8 mouse cellular contexts compared by ENCODE assay signal in the genomic region with DNA sequence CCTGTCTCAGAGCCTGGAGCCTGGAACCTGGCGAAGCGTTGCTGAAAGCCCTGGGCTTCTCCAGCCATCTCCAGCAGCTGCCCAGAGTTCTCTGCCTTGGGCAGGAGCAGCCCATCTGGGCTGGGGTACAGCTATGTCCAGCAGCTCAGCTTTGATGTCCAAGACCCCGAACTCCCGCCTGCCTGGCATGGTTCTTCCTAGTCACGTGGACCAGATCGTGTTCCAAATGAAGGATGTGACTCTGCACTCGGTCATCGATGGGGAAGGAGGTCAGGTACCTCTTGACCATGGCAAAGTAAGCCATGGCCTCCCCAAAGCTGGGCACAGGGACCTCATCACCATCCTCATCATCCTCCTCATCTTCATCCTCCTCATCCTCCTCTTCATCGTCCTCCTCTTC. TPM values are rescaled to one million over a fixed set of nuclear protein-coding genes. Genes with fewer than 3 reads are reported as not detected.
DNase-seq lines count a peak whose midpoint lies in the region; ATAC-seq and TF ChIP-seq lines count a peak whose summit lies in the region.

No protein-coding gene starts in this region.

- peak overlapping the region; percentile 51 for H3K4me3 ChIP-seq in cerebellum, adult 2 months (replicated peaks; ENCODE audit: insufficient read depth, low read depth, low read length)
- H3K4me3 ChIP-seq in lung, postnatal 0 days (ENCODE audit: low read depth, low read length), result peak overlapping the region; percentile 78
- H3K4me3 ChIP-seq in limb, embryonic 14.5 days (replicated peaks; ENCODE audit: low read length), result peak overlapping the region; percentile 58
- peak overlapping the region; percentile 83 for H3K4me3 ChIP-seq in stomach, embryonic 15.5 days (replicated peaks)

- no peak for ATAC-seq in lung, postnatal 0 days
- no peak for ATAC-seq in limb, embryonic 14.5 days (ENCODE audit: low FRiP score, low read depth)
- ATAC-seq in stomach, embryonic 15.5 days (ENCODE audit: insufficient read depth, low FRiP score, low read depth), result no peak

- no peak for TF ChIP-seq POLR2A in cerebellum, adult 2 months (IDR thresholded peaks at IDR 0.05; ENCODE audit: borderline replicate concordance, insufficient read depth, low read length)
- no peak for TF ChIP-seq POLR2A in limb, embryonic 14.5 days (IDR thresholded peaks at IDR 0.05; ENCODE audit: borderline replicate concordance, extremely low read depth, insufficient read depth, insufficient read length)

- no peak for TF ChIP-seq CTCF in cerebellum, adult 2 months (IDR thresholded peaks at IDR 0.05; ENCODE audit: borderline replicate concordance, insufficient read depth, low read depth, low read length)
- TF ChIP-seq CTCF in lung, postnatal 0 days (IDR thresholded peaks at IDR 0.05), result no peak

- peak in 1 of 2 experiments; percentile 23 for DNase-seq in cerebellum, adult 2 months
- no peak for DNase-seq in cerebellum, adult 8-10 months
- DNase-seq in lung, postnatal 0 days (ENCODE audit: low spot score), result no peak
- DNase-seq in lung, postnatal 25 days (ENCODE audit: low spot score), result no peak
- DNase-seq in limb, embryonic 14.5 days (ENCODE audit: low spot score), result no peak
- no peak for DNase-seq in urinary bladder, adult 2 months (ENCODE audit: low spot score)
- no peak for DNase-seq in adrenal gland, postnatal 36 days

- H3K9me3 ChIP-seq in lung, postnatal 0 days (ENCODE audit: low read length), result no peaks in the 10 kb centered on the region
- no peaks in the 10 kb centered on the region for H3K9me3 ChIP-seq in limb, embryonic 14.5 days (ENCODE audit: control insufficient read depth, low read length)
- H3K9me3 ChIP-seq in stomach, embryonic 15.5 days, result no peaks in the 10 kb centered on the region

- TF ChIP-seq EP300 in lung, postnatal 0 days (IDR thresholded peaks at IDR 0.05), result no peak

- H3K27ac ChIP-seq in cerebellum, adult 2 months (ENCODE audit: insufficient read depth, low read length), result 0 out of 2 replicates have a peak overlapping the region, but pooled peaks have one; percentile 15
- peak overlapping the region; percentile 32; the same call in 1 of the 2 replicates for H3K27ac ChIP-seq in lung, postnatal 0 days (ENCODE audit: low read length)
- no peak overlapping the region for H3K27ac ChIP-seq in limb, embryonic 14.5 days (replicated peaks; ENCODE audit: low read depth, low read length)
- peak overlapping the region; percentile 81 for H3K27ac ChIP-seq in stomach, embryonic 15.5 days

- 20% methylated on average over 9 of the region's 9 CpGs for WGBS in cerebellum, adult 2 months
- WGBS in lung, postnatal 0 days, result 63% methylated on average over 9 of the region's 9 CpGs
- 89% methylated on average over 9 of the region's 9 CpGs for WGBS in limb, embryonic 14.5 days
- 70% methylated on average over 9 of the region's 9 CpGs for WGBS in stomach, embryonic 15.5 days

- no peaks in the 10 kb centered on the region for H3K27me3 ChIP-seq in cerebellum, adult 2 months (ENCODE audit: control insufficient read depth, insufficient read depth, low read length)
- H3K27me3 ChIP-seq in lung, postnatal 0 days (replicated peaks; ENCODE audit: insufficient read depth, low read length), result no peaks in the 10 kb centered on the region
- peaks cover 8% of the 10 kb centered on the region; the same call in 1 of the 2 replicates for H3K27me3 ChIP-seq in limb, embryonic 14.5 days (ENCODE audit: control insufficient read depth, insufficient read depth, low read length)
- H3K27me3 ChIP-seq in stomach, embryonic 15.5 days (replicated peaks), result no peaks in the 10 kb centered on the region

- peak overlapping the region; percentile 95 for H3K4me2 ChIP-seq in lung, postnatal 0 days (replicated peaks; ENCODE audit: low read depth, low read length)
- peak overlapping the region; percentile 96 for H3K4me2 ChIP-seq in limb, embryonic 14.5 days (replicated peaks; ENCODE audit: low read depth, low read length, severe bottlenecking)
- peak overlapping the region; percentile 76 for H3K4me2 ChIP-seq in stomach, embryonic 15.5 days

- H3K4me1 ChIP-seq in cerebellum, adult 2 months (ENCODE audit: control insufficient read depth, insufficient read depth, low read length), result peaks cover 15% of the 10 kb centered on the region
- peaks cover 24% of the 10 kb centered on the region for H3K4me1 ChIP-seq in lung, postnatal 0 days (ENCODE audit: insufficient read depth, low read depth, low read length)
- peaks cover 25% of the 10 kb centered on the region for H3K4me1 ChIP-seq in limb, embryonic 14.5 days (ENCODE audit: control insufficient read depth, insufficient read depth, low read length)
- peaks cover 40% of the 10 kb centered on the region for H3K4me1 ChIP-seq in stomach, embryonic 15.5 days

- H3K36me3 ChIP-seq in lung, postnatal 0 days (ENCODE audit: insufficient read depth, low read length), result no peaks in the 10 kb centered on the region
- peaks cover 18% of the 10 kb centered on the region; the same call in 1 of the 2 replicates for H3K36me3 ChIP-seq in limb, embryonic 14.5 days (ENCODE audit: control insufficient read depth, insufficient read depth, low read length)
- 0 out of 2 replicates have a peak, but pooled peaks cover 3% of the 10 kb centered on the region for H3K36me3 ChIP-seq in stomach, embryonic 15.5 days

- H3K9ac ChIP-seq in lung, postnatal 0 days (replicated peaks; ENCODE audit: low read depth), result peak overlapping the region; percentile 23; the same call in 1 of the 2 replicates
- peak overlapping the region; percentile 89 for H3K9ac ChIP-seq in limb, embryonic 14.5 days (ENCODE audit: low read depth, low read length, severe bottlenecking)
- H3K9ac ChIP-seq in stomach, embryonic 15.5 days, result peak overlapping the region; percentile 92; the same call in 1 of the 2 replicates

RNA-seq across cellular contexts. Expression of gene Cenpb, which starts 1.9 kb away (rescaled TPM):
- polyA plus RNA-seq in cerebellum, adult 2 months (2012; rRNA removed), result 66.2 and 72.5 TPM in 2 replicates
- 13.2 and 14.9 TPM in 2 replicates for polyA plus RNA-seq in lung, postnatal 0 days (2015; fragmentation: Nextera tagmentation; extraction: Ambion mirVana)
- polyA plus RNA-seq in limb, embryonic 14.5 days (2012; rRNA removed), result 48.3 and 56.4 TPM in 2 replicates
- polyA plus RNA-seq in limb, embryonic 14.5 days (2014; fragmentation: Nextera tagmentation; extraction: Ambion mirVana), result 9.2 and 12.2 TPM in 2 replicates
- polyA plus RNA-seq in stomach, embryonic 15.5 days (2015; fragmentation: Nextera tagmentation; extraction: Ambion mirVana), result 15.4 and 16.4 TPM in 2 replicates
- polyA plus RNA-seq in urinary bladder, adult 2 months (2012; rRNA removed), result 60.4 and 94.3 TPM in 2 replicates
- total RNA-seq in adrenal gland, postnatal 36 days (2021), result 10 to 100 TPM; 60.0 to 68.2 TPM

RNA-seq across cellular contexts. Expression of gene Cdc25b, which starts 8.8 kb away (rescaled TPM):
- polyA plus RNA-seq in cerebellum, adult 2 months (2012; rRNA removed), result 25.7 and 26.4 TPM in 2 replicates
- polyA plus RNA-seq in lung, postnatal 0 days (2015; fragmentation: Nextera tagmentation; extraction: Ambion mirVana), result 36.5 and 38.7 TPM in 2 replicates
- 76.4 and 88.9 TPM in 2 replicates for polyA plus RNA-seq in limb, embryonic 14.5 days (2012; rRNA removed)
- polyA plus RNA-seq in limb, embryonic 14.5 days (2014; fragmentation: Nextera tagmentation; extraction: Ambion mirVana), result 52.1 and 56.2 TPM in 2 replicates
- polyA plus RNA-seq in stomach, embryonic 15.5 days (2015; fragmentation: Nextera tagmentation; extraction: Ambion mirVana), result 57.6 and 62.6 TPM in 2 replicates
- polyA plus RNA-seq in urinary bladder, adult 2 months (2012; rRNA removed), result 38.9 and 39.3 TPM in 2 replicates
- total RNA-seq in adrenal gland, postnatal 36 days (2021), result 1 to 10 TPM; 5.5 to 5.7 TPM

RNA-seq across cellular contexts. Expression of gene Spef1, which starts 9.2 kb away (rescaled TPM):
- 9.9 and 10.2 TPM in 2 replicates for polyA plus RNA-seq in cerebellum, adult 2 months (2012; rRNA removed)
- polyA plus RNA-seq in lung, postnatal 0 days (2015; fragmentation: Nextera tagmentation; extraction: Ambion mirVana), result 12.2 TPM in 2 replicates
- polyA plus RNA-seq in limb, embryonic 14.5 days (2012; rRNA removed), result 16.3 and 18.2 TPM in 2 replicates
- 6.7 and 8.1 TPM in 2 replicates for polyA plus RNA-seq in limb, embryonic 14.5 days (2014; fragmentation: Nextera tagmentation; extraction: Ambion mirVana)
- 5.7 TPM in 2 replicates for polyA plus RNA-seq in stomach, embryonic 15.5 days (2015; fragmentation: Nextera tagmentation; extraction: Ambion mirVana)
- 10.3 and 12.4 TPM in 2 replicates for polyA plus RNA-seq in urinary bladder, adult 2 months (2012; rRNA removed)
- 1 to 10 TPM; 4.9 to 6.1 TPM for total RNA-seq in adrenal gland, postnatal 36 days (2021)

RNA-seq across cellular contexts. Expression of gene 1700037H04Rik, which starts 18.1 kb away (rescaled TPM):
- polyA plus RNA-seq in cerebellum, adult 2 months (2012; rRNA removed), result 137 and 143 TPM in 2 replicates
- polyA plus RNA-seq in lung, postnatal 0 days (2015; fragmentation: Nextera tagmentation; extraction: Ambion mirVana), result 28.3 and 32.8 TPM in 2 replicates
- 62.7 and 76.1 TPM in 2 replicates for polyA plus RNA-seq in limb, embryonic 14.5 days (2012; rRNA removed)
- 59.4 and 67.4 TPM in 2 replicates for polyA plus RNA-seq in limb, embryonic 14.5 days (2014; fragmentation: Nextera tagmentation; extraction: Ambion mirVana)
- polyA plus RNA-seq in stomach, embryonic 15.5 days (2015; fragmentation: Nextera tagmentation; extraction: Ambion mirVana), result 74.2 and 75.0 TPM in 2 replicates
- 51.9 and 54.5 TPM in 2 replicates for polyA plus RNA-seq in urinary bladder, adult 2 months (2012; rRNA removed)
- 100 to 1,000 TPM in 1 of 2 experiments, 10 to 100 TPM in 1; 83.7 to 125 TPM for total RNA-seq in adrenal gland, postnatal 36 days (2021)

RNA-seq across cellular contexts. Expression of gene Ap5s1, which starts 28.9 kb away (rescaled TPM):
- 43.7 and 44.7 TPM in 2 replicates for polyA plus RNA-seq in cerebellum, adult 2 months (2012; rRNA removed)
- 27.9 and 28.0 TPM in 2 replicates for polyA plus RNA-seq in lung, postnatal 0 days (2015; fragmentation: Nextera tagmentation; extraction: Ambion mirVana)
- 29.5 and 50.9 TPM in 2 replicates for polyA plus RNA-seq in limb, embryonic 14.5 days (2012; rRNA removed)
- 25.9 and 26.7 TPM in 2 replicates for polyA plus RNA-seq in limb, embryonic 14.5 days (2014; fragmentation: Nextera tagmentation; extraction: Ambion mirVana)
- 23.2 and 23.7 TPM in 2 replicates for polyA plus RNA-seq in stomach, embryonic 15.5 days (2015; fragmentation: Nextera tagmentation; extraction: Ambion mirVana)
- polyA plus RNA-seq in urinary bladder, adult 2 months (2012; rRNA removed), result 40.0 and 44.7 TPM in 2 replicates
- 10 to 100 TPM; 14.0 to 21.1 TPM for total RNA-seq in adrenal gland, postnatal 36 days (2021)

Comparison
In these comparisons a context has a peak if more than half of its experiments do, and no peak if none do; other contexts are left out.
1. H3K9ac ChIP-seq: peak in every context shown above with its lines; median percentile 92 in stomach, embryonic 15.5 days; 89 in limb, embryonic 14.5 days; 23 in lung, postnatal 0 days.